Mouse (Mus musculus) forebrain, embryonic 15.5 days (tissue): Measurements from ENCODE around the gene Depdc1b. TPM values are rescaled to one million over a fixed set of nuclear protein-coding genes. Genes with fewer than 3 reads are reported as not detected.

Experiments
- ATAC-seq: fragments of 200-750 bp; cut with Nextera tagmentation; replicated peaks from 2 replicates; pipeline ENCODE4 v1.8.0; 2017; ENCODE audit warnings: mild to moderate bottlenecking, moderate TSS enrichment, moderate library complexity
- H3K27ac ChIP-seq: fragments of 300-500 bp; sonication (generic); replicated peaks from 2 replicates; pipeline ENCODE4 v1.5.1; 2015; ENCODE audit warnings: mild to moderate bottlenecking, inconsistent platforms
- H3K27me3 ChIP-seq: fragments of 300-500 bp; sonication (generic); 2 replicates; pipeline ENCODE4 v1.6.1; 2015; ENCODE audit warnings: inconsistent platforms
- H3K36me3 ChIP-seq: fragments of 300-500 bp; sonication (generic); 2 replicates; pipeline ENCODE4 v1.6.1; 2015; ENCODE audit warnings: mild to moderate bottlenecking, inconsistent platforms
- H3K4me1 ChIP-seq: fragments of 300-500 bp; sonication (generic); 2 replicates; pipeline ENCODE4 v1.6.1; 2015; ENCODE audit warnings: inconsistent platforms
- H3K4me2 ChIP-seq: fragments of 300-500 bp; sonication (generic); replicated peaks from 2 replicates; pipeline ENCODE4 v1.6.1; 2015; ENCODE audit warnings: mild to moderate bottlenecking, inconsistent platforms
- H3K4me3 ChIP-seq: fragments of 300-500 bp; sonication (generic); 2 replicates; pipeline ENCODE4 v1.5.1; 2015; ENCODE audit warnings: mild to moderate bottlenecking, inconsistent platforms
- H3K9ac ChIP-seq: fragments of 300-500 bp; sonication (generic); replicated peaks from 2 replicates; pipeline ENCODE4 v1.6.1; 2015; ENCODE audit warnings: mild to moderate bottlenecking, inconsistent platforms
- H3K9me3 ChIP-seq: fragments of 300-500 bp; sonication (generic); 2 replicates; pipeline ENCODE4 v1.6.1; 2016; ENCODE audit warnings: inconsistent platforms
- WGBS: fragments of 180-500 bp; shearing (Covaris S2); methylation state at CpG from one replicate; pipeline ENCODE4 v1.1.7; 2015; ENCODE audit warnings: mixed read lengths; 5-methylcytosine and 5-hydroxymethylcytosine counted together
- polyA plus RNA-seq: library from polyadenylated mRNA; unstranded; fragments of >200 nt; fragmentation: Nextera tagmentation; extraction: Ambion mirVana; gene quantifications from 2 replicates; pipeline ENCODE4 v1.2.1, GENCODE M21; 2015

Depdc1b gene
- polyA plus RNA-seq, 1 experiment from 2014 or later = 7.8 TPM

DNA sequence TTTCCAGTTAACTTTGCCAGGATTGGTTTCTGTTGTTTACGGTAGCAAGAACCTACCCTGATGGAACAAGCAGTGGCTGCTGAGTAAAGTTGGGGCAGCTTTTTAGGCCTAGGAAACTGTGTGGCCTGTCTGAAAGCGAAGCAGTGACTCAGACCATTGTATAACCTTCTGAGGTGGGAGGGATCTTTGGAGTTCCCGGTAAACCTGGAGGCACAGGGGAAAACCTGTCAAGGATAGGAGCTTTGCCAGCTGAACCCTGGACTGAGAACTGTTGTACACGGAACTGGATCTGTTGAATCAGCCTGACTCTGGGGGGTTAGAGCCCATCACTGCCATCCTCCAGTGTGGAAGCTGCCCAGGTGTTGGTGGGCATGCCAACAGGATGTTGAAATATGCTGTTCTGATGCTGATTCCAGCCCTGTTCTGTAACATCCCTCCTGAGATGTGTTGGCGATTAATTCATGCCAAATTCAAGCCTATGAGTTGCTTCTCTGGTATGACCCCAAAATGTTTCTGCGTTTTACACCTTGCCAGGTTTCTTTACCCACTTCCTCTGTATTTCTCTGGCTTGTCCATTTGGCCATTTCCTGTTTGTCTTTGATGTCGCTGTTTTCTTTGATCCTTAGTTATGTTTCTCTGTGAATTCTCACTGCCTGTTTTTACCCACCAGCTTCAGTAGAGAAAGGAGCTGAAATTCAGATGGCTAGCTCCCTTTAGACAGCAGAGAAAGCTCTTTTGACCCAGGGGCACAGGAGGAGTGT, 22.1 kb downstream of the Depdc1b start:
- H3K4me1 ChIP-seq = no peaks in the 10 kb centered on the region
- no peak for ATAC-seq
- H3K27ac ChIP-seq = no peak overlapping the region
- H3K9ac ChIP-seq = no peak overlapping the region
- WGBS = 86% methylated on average over 7 of the region's 7 CpGs
- H3K27me3 ChIP-seq = no peaks in the 10 kb centered on the region
- no peak overlapping the region for H3K4me3 ChIP-seq
- no peak overlapping the region for H3K4me2 ChIP-seq
- no peaks in the 10 kb centered on the region for H3K9me3 ChIP-seq
- no peaks in the 10 kb centered on the region for H3K36me3 ChIP-seq

DNA sequence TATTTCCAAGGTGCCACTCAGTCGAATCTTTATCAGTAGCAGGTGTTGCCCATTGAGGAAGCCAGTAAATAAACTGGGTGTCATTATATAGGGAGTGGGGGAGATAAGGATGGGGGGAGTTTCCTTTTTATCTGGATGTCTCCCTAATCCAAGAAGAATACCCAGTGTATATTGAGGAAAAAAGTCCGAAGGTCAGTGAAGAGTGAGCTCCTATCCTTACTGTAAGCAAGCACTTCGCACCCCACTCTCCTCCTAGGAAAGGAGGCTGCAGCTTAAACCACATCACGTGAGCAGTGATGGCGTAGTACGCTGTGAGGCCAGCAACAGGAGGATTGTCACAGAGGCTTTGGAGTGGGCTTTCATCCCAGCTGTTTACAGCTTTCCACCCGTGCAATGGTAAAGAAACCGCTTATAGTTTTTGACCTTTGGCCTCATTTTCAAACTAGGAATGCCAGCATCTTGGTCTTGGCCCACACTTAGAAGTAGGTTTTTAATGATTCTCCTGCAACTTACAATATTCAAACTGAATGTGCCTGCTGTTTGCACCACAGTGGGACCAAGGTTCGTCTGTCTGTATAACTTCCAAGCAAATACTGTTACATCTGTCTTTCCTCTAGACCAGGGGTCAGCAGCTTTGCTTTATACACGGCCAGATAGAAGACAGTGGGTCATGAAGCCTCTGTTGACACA, 23.9 kb downstream of the Depdc1b start:
- Histone ChIP-seq H3K27ac (no peak overlapping the region), H3K27me3 (no peaks in the 10 kb centered on the region), H3K4me2 (no peak overlapping the region), H3K9ac (no peak overlapping the region), H3K9me3 (no peaks in the 10 kb centered on the region), H3K4me3 (no peak overlapping the region), H3K4me1 (no peaks in the 10 kb centered on the region), H3K36me3 (no peaks in the 10 kb centered on the region)
- 90% methylated on average over 10 of the region's 10 CpGs for WGBS
- no peak for ATAC-seq

DNA sequence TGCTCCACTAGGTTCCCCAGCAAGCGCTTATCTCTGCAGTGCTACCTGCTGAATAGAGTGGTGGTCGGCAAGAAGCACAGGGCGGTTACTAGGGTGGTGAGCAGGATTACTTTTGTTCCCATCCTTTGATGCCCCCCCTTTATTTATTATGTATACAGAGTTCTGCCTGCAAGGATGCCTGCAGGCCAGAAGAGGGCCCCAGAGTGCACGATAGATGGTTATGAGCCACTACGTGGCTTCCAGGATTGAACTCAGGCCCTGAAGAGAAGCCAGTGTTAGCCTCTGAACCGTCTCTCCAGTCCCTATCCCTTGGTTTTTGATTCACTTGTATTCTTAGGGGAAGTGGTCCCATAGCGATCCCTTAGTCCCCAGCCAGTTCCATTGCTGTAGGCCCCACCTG, 25.5 kb downstream of the Depdc1b start:
- Histone ChIP-seq H3K4me2 (no peak overlapping the region), H3K27me3 (no peaks in the 10 kb centered on the region), H3K36me3 (no peaks in the 10 kb centered on the region), H3K27ac (no peak overlapping the region), H3K4me3 (no peak overlapping the region), H3K4me1 (no peaks in the 10 kb centered on the region), H3K9me3 (no peaks in the 10 kb centered on the region), H3K9ac (no peak overlapping the region)
- 72% methylated on average over 7 of the region's 7 CpGs for WGBS
- no peak for ATAC-seq

DNA sequence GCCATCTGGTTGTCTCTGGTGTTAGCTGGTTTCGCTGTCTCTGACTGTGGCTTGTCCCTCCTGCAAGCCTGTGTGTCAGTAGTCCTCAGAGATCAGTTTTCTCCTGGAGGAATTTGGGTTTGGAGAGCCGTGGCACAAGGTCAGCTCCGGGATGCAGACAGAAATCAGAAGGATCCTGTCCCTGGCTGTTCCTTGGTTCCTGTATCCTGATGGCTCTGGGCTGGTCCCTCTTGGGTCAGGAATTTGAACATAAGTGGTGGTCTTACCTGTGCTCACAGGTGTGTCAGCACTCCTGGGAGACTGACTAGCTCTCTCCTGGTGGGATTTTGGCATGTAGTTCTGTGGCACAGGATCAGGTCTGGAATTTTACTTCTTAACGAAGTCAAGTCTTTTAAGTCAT, 29.6 kb downstream of the Depdc1b start:
- no peak overlapping the region for H3K9ac ChIP-seq
- no peaks in the 10 kb centered on the region for H3K27me3 ChIP-seq
- no peak for ATAC-seq
- H3K4me1 ChIP-seq = peaks cover 5% of the 10 kb centered on the region; the same call in 1 of the 2 replicates
- H3K27ac ChIP-seq = no peak overlapping the region
- H3K9me3 ChIP-seq = no peaks in the 10 kb centered on the region
- H3K4me3 ChIP-seq = no peak overlapping the region
- H3K36me3 ChIP-seq = no peaks in the 10 kb centered on the region
- H3K4me2 ChIP-seq = no peak overlapping the region
- WGBS = 90% methylated on average over 4 of the region's 4 CpGs

DNA sequence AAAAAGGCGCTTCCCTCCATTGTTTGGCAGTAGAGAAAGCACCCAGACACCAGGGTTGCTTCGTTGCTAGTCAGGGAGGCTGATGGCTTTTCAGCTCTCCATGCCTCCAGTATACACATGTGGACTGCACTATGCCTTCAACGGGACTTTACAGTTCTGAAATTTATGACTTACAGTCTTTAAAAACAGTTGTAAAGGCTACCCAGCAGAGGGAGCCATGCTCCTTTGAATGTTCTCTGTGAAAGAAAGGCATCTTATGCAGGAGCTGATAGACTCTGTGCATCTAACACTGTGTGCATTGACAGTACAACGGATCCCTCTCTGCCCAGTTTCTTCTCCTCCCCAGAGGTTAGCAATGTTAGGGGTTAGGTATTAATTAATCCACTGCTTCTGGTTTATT, 30.9 kb downstream of the Depdc1b start:
- Histone ChIP-seq H3K27me3 (no peaks in the 10 kb centered on the region), H3K4me3 (no peak overlapping the region), H3K27ac (no peak overlapping the region), H3K9me3 (no peaks in the 10 kb centered on the region), H3K36me3 (no peaks in the 10 kb centered on the region), H3K9ac (no peak overlapping the region), H3K4me2 (no peak overlapping the region), H3K4me1 (peaks cover 5% of the 10 kb centered on the region; the same call in 1 of the 2 replicates)
- ATAC-seq = peak; percentile 78
- WGBS = 54% methylated on average over 4 of the region's 4 CpGs

DNA sequence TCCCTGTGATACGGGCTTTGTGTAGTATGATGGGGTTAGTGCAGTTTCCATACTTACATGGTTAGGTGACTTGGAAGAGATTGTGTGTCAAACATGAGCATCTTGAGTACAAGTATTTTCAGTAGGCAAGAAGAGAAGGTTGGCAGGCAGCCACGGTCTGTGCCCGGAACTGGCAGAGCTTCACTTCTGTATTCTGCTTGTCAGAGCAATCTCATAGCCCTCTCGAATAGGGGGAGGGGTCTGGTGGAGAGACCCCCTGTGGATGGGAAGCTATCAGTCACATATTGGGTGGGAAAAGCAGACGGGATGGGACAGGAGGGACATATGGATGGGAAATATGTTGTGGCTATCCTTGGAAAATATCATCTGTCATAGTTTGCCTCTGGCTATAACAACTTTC, 33.5 kb downstream of the Depdc1b start:
- Histone ChIP-seq H3K9ac (no peak overlapping the region), H3K4me2 (no peak overlapping the region), H3K36me3 (no peaks in the 10 kb centered on the region), H3K9me3 (no peaks in the 10 kb centered on the region), H3K27ac (no peak overlapping the region), H3K4me1 (peaks cover 5% of the 10 kb centered on the region; the same call in 1 of the 2 replicates), H3K27me3 (no peaks in the 10 kb centered on the region), H3K4me3 (no peak overlapping the region)
- 52% methylated on average over 5 of the region's 5 CpGs for WGBS
- peak; percentile 80 for ATAC-seq

DNA sequence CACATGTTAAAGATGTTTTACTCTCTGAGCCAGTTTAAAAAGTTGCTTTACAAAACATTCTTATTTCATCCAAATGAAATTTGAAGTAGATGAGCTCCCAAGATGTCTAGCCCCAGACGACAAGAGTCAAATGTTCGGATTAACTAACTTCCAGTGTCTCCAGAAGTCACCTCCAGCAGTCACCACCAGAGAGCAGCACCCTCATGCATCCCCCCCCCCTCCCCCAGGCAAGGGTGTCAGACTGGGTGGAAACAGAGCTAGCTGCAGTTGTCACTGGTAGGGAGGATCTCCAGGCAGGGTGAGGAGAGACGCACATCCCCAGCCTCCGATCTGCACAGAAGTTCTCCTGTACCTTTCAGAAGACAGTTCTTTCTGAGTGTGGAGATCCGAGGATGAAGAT, 37.6 kb downstream of the Depdc1b start:
- H3K36me3 ChIP-seq = no peaks in the 10 kb centered on the region
- no peak for ATAC-seq
- 88% methylated on average over 5 of the region's 5 CpGs for WGBS
- no peak overlapping the region for H3K9ac ChIP-seq
- H3K27me3 ChIP-seq = no peaks in the 10 kb centered on the region
- H3K4me3 ChIP-seq = no peak overlapping the region
- H3K27ac ChIP-seq = no peak overlapping the region
- no peak overlapping the region for H3K4me2 ChIP-seq
- H3K4me1 ChIP-seq = peaks cover 5% of the 10 kb centered on the region; the same call in 1 of the 2 replicates
- no peaks in the 10 kb centered on the region for H3K9me3 ChIP-seq

DNA sequence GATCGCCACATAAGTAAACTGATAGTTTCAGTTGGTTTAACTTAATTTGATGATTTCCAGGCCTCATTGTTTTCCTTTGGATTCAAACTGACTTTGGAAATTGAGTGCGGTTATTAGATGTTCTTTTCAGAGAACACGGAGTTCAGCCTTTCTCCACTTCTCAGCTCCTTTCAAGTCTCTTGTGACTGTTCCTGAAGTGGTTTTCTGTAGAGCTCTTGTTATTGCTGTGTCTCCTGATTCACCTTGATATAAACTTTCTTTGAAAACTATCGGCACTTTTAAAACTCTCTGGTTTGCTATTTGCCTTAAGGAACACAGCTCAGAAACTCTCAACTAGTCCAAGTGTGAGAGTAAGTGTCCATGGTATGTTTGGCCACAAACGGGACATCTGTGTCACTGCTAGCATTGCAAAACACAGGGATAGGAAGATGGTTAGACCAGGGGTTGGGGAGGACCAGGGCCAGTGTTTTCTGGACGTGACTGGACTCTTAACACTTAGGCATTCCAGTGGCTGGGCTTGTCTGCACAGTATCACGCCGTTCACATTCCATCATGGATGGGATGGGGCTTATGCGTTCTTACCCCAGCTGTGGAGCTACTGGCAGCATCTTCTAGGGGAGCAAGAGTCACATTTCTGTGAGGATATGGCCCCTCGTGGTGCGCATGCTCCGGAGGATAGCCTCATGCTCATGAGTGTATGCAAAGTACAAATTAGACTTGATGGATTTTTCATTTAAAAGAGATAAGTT, 38.8 kb downstream of the Depdc1b start:
- ATAC-seq = no peak
- Histone ChIP-seq H3K27me3 (no peaks in the 10 kb centered on the region), H3K27ac (no peak overlapping the region), H3K4me3 (no peak overlapping the region), H3K9me3 (no peaks in the 10 kb centered on the region), H3K4me1 (no peaks in the 10 kb centered on the region), H3K9ac (no peak overlapping the region), H3K4me2 (no peak overlapping the region), H3K36me3 (no peaks in the 10 kb centered on the region)
- 93% methylated on average over 12 of the region's 12 CpGs for WGBS

DNA sequence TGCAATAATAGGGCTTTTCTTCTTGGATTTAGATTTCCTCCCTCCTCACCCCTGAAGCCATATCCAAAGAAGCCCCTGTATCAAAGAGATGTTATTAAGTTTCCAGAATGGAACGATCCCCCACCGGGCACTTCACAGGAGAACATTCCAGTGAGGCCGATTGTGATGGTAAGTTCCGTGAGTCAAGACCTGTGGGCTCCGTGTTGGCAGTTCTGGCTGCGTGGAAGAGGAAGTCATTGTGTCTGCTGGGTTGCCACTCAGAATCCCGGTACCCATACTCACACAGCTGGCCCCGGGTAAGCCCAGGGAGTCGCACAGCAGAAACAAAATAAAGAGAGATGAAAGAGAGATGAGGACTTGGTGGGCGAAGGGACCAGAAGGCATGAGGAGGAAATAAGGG, 41.2 kb downstream of the Depdc1b start:
- no peaks in the 10 kb centered on the region for H3K4me1 ChIP-seq
- no peaks in the 10 kb centered on the region for H3K9me3 ChIP-seq
- H3K4me3 ChIP-seq = no peak overlapping the region
- no peak for ATAC-seq
- H3K9ac ChIP-seq = no peak overlapping the region
- H3K27ac ChIP-seq = no peak overlapping the region
- no peak overlapping the region for H3K4me2 ChIP-seq
- WGBS = 32% methylated on average over 10 of the region's 10 CpGs
- H3K36me3 ChIP-seq = no peaks in the 10 kb centered on the region
- no peaks in the 10 kb centered on the region for H3K27me3 ChIP-seq

DNA sequence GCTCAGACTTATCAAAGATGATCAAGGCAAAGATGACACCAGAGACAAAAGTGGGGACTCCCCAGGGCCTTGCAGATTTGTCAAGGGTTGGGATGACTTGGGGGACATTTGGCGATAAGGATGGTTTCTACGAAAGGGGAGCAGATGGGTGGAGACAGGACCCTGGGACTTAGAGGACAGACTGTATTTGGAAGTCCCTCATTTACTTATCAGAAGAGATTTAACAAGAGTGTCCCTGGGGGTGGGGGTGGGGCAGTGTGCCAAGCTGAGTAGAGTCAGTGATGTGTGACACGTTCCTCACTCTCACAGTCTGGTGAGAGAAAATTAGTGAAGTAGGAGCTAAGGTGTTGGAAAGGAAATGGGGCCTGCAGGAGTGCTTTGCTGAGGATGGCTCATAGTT, 42.1 kb downstream of the Depdc1b start:
- H3K36me3 ChIP-seq = no peaks in the 10 kb centered on the region
- H3K4me1 ChIP-seq = no peaks in the 10 kb centered on the region
- 41% methylated on average over 3 of the region's 3 CpGs for WGBS
- no peak overlapping the region for H3K4me3 ChIP-seq
- H3K27me3 ChIP-seq = no peaks in the 10 kb centered on the region
- H3K9me3 ChIP-seq = no peaks in the 10 kb centered on the region
- no peak overlapping the region for H3K9ac ChIP-seq
- ATAC-seq = 0 out of 2 replicates have a peak, but pooled peaks have one; percentile 38
- H3K27ac ChIP-seq = no peak overlapping the region
- H3K4me2 ChIP-seq = no peak overlapping the region

DNA sequence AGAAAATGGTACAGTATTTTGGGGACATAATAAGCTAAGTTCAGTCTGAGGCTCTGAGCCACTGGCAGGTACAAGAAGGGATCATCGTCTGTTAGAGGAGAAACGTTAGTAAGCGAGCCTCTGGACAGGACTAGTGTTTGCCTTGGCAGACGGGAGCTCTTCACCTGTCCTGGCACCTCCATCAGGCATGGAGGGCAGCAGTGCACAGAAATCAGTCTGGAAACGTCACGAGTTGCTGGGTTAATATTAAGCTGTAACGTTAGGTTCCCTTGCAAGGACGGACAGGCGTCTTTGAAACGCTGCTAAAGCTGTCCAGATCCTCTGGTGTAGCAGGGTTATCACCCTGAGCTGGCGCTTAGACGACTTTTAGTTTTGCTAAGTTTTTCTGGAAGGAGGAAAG, 51.4 kb downstream of the Depdc1b start:
- Histone ChIP-seq H3K4me3 (no peak overlapping the region), H3K9me3 (no peaks in the 10 kb centered on the region), H3K36me3 (peaks cover 4% of the 10 kb centered on the region; the same call in 1 of the 2 replicates), H3K9ac (no peak overlapping the region), H3K27me3 (no peaks in the 10 kb centered on the region), H3K4me1 (no peaks in the 10 kb centered on the region), H3K4me2 (no peak overlapping the region), H3K27ac (no peak overlapping the region)
- WGBS = 97% methylated on average over 12 of the region's 12 CpGs
- ATAC-seq = no peak

DNA sequence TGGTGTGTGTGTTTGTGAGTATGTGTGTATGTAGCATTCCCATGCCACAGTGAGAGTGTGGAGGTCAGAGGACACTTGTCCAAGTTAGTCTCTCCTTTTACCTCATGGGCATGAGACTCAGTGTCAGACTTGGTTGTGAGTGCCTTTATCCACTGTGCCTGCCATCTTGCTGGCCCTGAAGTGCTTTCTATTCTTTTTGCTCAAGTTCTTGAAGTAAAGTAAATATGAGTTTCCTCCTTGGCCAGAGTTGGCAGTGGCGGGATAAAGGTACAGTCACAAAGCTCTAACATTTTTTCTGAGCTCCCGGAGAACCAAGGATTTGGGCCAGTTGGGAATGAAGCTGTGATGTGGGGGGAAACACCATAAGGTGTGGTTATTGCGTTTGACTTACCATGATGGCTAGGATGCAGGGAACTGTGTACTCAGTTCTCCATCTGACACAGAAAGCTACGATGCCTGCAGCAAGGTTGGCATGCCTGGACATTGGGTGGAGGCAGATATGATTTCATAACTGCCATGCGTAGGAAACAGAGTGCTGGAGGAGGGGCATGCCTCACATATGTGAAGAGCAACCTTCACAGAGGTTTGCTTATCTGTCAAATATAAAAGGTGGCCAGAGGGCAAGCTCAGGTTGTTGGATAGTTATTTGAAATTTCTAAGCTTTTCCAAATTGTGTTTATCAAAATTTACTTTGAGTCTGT, 54.3 kb downstream of the Depdc1b start:
- Histone ChIP-seq H3K4me2 (no peak overlapping the region), H3K4me1 (no peaks in the 10 kb centered on the region), H3K27ac (no peak overlapping the region), H3K4me3 (no peak overlapping the region), H3K9me3 (no peaks in the 10 kb centered on the region), H3K9ac (no peak overlapping the region), H3K36me3 (no peaks in the 10 kb centered on the region), H3K27me3 (no peaks in the 10 kb centered on the region)
- 91% methylated on average over 5 of the region's 5 CpGs for WGBS
- no peak for ATAC-seq
